Mouse (Mus musculus) embryo, embryonic 11 days (tissue): ENCODE measurements at regions not wholly inside any gene's neighbourhood (a gene's known extent, or its start where the extent isn't known, plus 50 kb on each side); places are given as distances from the start of the nearest gene placed in this dataset.

Experiments used
- DNase-seq: peaks from one replicate; pipeline ENCODE4 v3.0.0-alpha.2; 2015

DNA sequence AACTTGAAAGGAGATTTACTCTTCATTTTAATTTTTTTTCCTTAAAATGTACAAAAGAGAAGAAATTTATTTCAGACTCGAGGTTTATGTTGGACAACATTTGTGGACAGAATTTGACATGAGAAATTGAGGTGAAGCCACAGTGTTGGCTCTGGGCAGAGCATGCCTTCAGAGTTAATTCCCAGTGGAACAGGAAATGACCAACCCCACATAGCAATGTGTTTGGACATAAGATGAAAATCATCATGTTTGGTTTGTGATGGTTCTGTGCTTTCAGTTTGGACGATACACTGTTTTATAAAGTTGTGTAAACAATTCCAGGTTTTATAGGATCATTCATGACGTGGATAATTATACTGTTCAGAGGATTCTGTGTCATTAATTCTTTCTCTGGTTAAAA lies 271.9 kb upstream of the Mettl25 start:
- DNase-seq: no peak

DNA sequence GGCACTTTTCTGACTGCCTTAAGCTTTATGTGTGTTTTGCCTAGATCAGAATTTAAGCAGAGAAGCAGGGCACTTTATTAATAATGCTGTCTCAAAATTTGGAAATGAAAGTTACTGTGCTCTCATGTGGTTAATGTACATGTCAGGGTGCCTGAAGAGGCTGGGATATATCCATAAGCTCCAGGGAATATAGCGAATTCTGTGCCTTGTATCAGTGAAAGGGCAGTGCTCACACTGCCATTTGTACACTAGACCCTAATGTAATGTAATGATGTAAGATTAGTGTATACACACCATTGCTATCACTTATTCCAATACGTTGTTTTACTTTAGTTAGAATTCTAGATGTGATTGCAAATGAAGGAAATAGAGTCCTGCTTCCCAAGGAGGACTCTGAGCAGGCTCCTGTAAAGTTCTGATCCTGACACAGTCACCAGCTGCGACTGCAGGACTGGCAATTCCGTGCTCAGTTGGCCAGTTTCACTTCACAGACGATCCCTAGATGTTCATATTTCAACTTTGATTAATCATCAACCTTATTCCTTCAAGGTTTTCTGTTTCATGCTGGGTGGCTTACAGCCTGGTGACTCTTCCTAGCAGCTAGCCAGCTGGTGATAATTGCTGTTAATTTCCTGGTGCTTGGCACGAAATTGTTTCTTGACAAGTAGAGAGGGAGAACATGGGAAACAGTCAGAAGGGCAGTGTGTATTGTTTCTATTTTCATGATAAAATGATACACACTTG lies 273.7 kb upstream of the Mettl25 start:
- no peak for DNase-seq

DNA sequence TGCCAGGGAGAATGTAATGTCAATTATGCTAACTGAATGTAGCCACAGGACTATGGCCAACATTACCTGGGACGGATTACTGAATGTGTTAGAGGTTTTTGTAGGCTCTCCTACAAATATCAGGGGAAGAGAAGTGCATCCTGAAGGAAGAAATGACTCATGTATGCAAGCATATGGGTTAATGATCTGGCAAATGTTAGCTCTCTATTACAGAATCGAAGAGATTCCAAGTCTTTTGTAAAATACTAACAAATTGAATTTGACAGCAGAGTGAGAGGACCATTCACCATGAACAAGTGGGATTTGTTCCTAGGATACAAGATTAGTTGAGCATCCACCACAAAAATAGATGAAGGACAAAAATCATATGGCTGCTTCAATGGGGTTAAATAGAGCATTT lies 280.6 kb upstream of the Mettl25 start:
- no peak for DNase-seq

- no peak for DNase-seq
Observed at GRCm38 (mm10) chr10:106122952-106123351, 281.8 kb upstream of the Mettl25 start.

GRCm38 (mm10) chr10:106172131-106172530 lies 298.0 kb upstream of the Ppfia2 start:
- DNase-seq: no peak

GRCm38 (mm10) chr10:106174433-106174832 lies 295.7 kb upstream of the Ppfia2 start:
- DNase-seq: no peak

- DNase-seq: no peak
Observed at GRCm38 (mm10) chr10:106179651-106180050, 290.5 kb upstream of the Ppfia2 start.

- DNase-seq: no peak
Observed at GRCm38 (mm10) chr10:106202566-106202965, 267.6 kb upstream of the Ppfia2 start.

GRCm38 (mm10) chr10:106224251-106224650 lies 245.9 kb upstream of the Ppfia2 start:
- DNase-seq: no peak

DNA sequence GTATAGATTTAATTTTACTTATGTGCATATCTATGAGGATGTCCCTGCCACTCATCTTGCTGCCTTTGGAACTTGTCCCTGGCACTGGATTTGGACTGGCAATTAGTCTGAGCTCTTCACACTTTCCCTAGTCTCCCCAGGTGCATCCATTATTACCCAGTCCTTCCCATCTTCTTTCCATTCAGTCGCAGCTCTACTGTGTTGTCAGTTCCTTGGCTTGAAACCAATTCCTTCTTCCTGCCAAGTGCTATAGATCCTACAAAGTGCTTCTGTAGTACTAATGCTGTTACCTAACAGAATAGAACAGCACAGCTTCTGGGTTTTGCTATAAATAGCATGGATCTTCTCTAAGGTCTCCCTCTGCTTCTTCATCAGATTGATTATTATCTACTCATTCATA lies 228.0 kb upstream of the Ppfia2 start:
- DNase-seq: no peak

DNA sequence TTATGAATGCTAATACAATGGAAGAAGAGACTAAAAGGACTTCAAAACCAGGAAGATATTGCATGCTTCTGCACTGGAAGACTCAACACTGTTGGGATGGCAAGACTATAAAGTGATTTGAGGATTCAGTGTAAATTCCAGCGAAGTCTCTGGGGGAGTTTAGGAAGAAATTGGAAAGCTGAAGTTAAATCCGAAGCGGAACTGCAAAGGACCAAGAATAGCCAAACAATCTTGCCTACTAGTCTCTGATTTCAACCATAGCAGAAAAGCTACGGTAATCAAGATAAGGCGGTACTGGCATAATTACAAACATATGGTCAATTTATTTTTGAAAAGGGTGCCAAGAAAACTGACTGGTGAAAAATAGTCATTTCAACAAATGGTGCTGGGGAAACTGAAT lies 216.0 kb upstream of the Ppfia2 start:
- no peak for DNase-seq

GRCm38 (mm10) chr10:106259811-106260210 lies 210.3 kb upstream of the Ppfia2 start:
- DNase-seq: no peak

DNA sequence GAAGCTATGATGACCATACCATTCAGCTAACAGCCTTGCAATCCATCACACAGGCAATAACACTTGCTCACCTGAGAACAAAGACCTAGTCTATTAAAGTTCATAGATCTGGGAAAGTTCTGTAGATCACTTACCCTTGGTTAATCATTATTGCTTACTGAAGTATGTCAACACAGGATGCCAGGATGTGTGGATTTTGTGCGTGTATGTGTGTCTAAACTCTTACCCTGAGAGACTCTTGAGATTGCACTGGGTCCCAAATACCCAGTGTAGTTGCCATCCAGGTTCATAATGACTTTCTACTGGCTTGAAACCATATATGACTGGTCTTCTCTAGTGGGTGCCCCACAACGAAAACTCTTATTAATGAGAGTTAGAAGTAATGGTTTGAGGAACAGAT lies 196.8 kb upstream of the Ppfia2 start:
- DNase-seq: no peak

GRCm38 (mm10) chr10:106289951-106290350 lies 180.2 kb upstream of the Ppfia2 start:
- no peak for DNase-seq

- no peak for DNase-seq
Observed at GRCm38 (mm10) chr10:106290736-106291135, 179.4 kb upstream of the Ppfia2 start.

GRCm38 (mm10) chr10:106295501-106295900 lies 174.6 kb upstream of the Ppfia2 start:
- DNase-seq: peak; percentile 29

GRCm38 (mm10) chr10:106335166-106335565 lies 135.0 kb upstream of the Ppfia2 start:
- no peak for DNase-seq

- DNase-seq: no peak
Observed at GRCm38 (mm10) chr10:106351663-106352062, 118.5 kb upstream of the Ppfia2 start.

DNA sequence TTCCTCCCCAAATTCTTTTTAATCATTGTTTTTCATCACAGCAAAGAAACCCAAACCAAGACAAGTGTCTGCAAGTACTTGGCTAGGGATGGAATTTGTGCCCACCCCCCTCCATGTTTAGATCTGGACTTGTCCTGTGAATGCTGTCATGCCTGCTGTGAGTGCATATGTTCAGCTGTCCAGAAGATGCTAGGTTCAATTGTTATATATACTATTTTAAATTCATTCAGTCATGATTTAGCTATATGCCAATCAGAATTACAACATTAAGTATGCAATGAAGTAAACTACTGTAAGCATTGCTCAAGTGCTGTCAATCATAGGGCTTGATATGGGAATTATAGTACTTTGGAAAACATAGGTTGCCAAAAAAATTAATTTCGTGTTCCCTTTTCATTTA lies 94.5 kb upstream of the Ppfia2 start:
- DNase-seq: no peak

DNA sequence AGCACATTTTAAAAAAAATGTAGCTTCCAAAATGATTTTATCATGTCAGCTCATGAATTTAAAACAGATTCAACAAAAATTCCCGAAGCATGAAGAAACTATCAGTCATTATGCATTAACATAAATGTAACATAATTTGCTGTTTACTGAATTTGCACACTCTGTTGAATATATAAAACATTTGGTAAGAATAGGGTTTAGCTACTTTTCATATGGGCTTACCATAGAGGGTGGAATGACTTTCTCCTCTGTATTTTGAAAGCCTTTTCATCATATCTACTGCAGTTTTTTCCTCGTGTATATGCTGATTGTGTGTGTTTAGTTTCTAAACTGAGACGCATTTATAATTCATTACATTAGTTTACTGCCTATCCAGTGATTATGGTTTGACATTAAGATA lies 94.0 kb upstream of the Ppfia2 start:
- DNase-seq: no peak

DNA sequence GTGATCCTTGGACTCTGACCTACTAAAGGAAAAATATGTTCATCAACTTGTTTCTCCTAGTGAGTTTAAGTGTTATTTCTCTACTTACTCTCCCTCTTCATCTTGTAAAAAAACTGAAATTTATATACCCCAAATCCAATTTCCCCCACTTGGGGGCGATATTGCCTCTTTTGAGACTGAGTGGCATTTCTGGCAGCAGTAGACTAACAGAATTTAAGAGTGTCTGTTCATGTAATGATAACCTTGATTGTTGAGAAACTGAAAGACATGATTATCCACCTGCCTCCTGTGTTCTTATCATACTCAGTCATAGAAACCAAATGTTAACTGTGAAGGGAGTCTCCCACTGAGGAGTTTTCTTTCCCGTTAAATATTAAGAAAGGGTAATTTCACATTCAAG lies 89.5 kb upstream of the Ppfia2 start:
- no peak for DNase-seq

DNA sequence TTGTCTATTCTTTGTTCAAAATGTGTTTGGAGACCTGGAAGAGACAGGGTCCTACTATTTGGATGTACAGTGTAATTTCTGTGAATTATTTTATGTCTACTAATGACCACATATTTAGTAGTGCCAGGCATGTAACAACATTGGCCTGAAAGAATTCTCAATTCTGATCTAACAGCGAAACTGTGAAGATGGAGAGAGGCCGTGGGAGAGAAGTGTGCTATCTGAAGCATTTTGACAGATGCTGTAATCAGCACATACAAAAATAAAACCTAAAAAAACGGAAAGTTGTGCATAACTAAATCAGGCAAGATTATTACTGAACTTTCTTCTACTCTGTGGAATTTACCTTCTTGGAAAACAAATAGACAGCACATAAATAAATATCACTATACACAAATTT lies 61.4 kb upstream of the Ppfia2 start:
- DNase-seq: no peak

DNA sequence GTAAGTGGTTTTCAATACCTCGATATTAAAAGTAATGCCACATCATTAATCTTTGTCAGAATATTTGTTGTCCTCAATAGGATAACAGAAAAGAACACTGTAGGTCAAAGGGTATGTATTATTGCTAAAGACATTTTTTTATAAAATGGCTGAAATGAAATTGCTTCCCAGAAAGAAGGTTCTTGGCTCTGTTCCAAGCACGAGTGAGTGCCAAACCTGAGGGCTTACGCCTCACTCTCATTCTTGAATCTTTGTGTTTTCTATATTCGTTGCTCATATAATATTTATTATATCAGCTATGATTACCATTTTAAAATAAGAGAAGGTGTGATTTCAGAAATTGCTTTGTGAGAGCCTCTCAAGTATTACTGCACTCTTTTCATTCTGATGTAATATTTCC lies 57.0 kb upstream of the Ppfia2 start:
- DNase-seq: no peak

DNA sequence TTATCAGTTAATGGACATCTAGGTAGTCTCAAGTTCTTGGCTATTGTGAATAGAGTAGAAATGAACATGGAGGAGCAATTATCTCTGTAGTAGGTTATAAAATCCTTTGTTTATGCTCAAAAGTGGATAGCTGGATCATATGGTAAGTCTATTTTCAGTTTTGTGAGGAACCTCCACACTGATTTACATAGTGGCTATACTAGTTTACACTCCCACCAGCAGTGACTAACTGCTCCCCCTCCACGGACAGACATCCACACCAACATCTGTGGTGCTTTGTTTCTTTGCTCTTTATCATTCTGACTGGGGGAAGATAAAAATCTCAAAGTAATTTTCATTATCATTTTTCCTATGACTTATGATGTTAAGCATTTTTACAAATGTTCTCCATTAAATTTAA lies 55.1 kb upstream of the Ppfia2 start:
- no peak for DNase-seq

GRCm38 (mm10) chr10:106417156-106417555 lies 53.0 kb upstream of the Ppfia2 start:
- no peak for DNase-seq
